Mouse (Mus musculus): ENCODE data around the gene Trmt10a.

Trmt10a gene

GRCm38 (mm10) chr3:138197556-138197955 lies 54.3 kb downstream of the Trmt10a start:
- DNase-seq (ENCODE audit: low read depth): peak; percentile 2

GRCm38 (mm10) chr3:138197973-138198721 lies 54.9 kb downstream of the Trmt10a start:
- DNase-seq (ENCODE audit: low read depth): peak; percentile 85

- no peak for DNase-seq (ENCODE audit: low read depth)
These were observed 55.4 kb downstream of the Trmt10a start for GRCm38 (mm10) chr3:138198722-138199068.

GRCm38 (mm10) chr3:138208821-138209220 lies 65.6 kb downstream of the Trmt10a start:
- DNase-seq (ENCODE audit: low read depth): no peak

Measured in naive thymus-derived CD4-positive, alpha-beta T cell, adult 2 months (primary cell).